Mouse (Mus musculus) CH12.LX (cell line): ENCODE measurements at regions not wholly inside any gene's neighbourhood (a gene's known extent, or its start where the extent isn't known, plus 50 kb on each side); places are given as distances from the start of the nearest gene placed in this dataset.

Experiments
- DNase-seq: peaks from one replicate; pipeline ENCODE4 v3.0.0-alpha.2; 2013; ENCODE audit errors: extremely low read depth
- H3K27ac ChIP-seq: 2 replicates; pipeline ENCODE4 v1.5.1; 2012; ENCODE audit warnings: low read depth, mild to moderate bottlenecking, control low read depth, moderate library complexity; ENCODE audit not compliant: insufficient read depth
- H3K27me3 ChIP-seq: replicated peaks from 2 replicates; pipeline ENCODE3; 2012; ENCODE audit warnings: inconsistent platforms
- H3K36me3 ChIP-seq, 2 experiments: replicated peaks in 1 of 2; 2 replicates each; pipeline versions ENCODE3 to v1.6.1; 2012; ENCODE audit warnings: inconsistent platforms in 1 of 2, low read length in 1 of 2, mild to moderate bottlenecking in 1 of 2, mixed read lengths in 1 of 2, moderate library complexity in 1 of 2; ENCODE audit not compliant: control insufficient read depth in 1 of 2, insufficient read depth in 1 of 2
- H3K4me1 ChIP-seq, 2 experiments: 2 replicates each; pipeline ENCODE4 v1.6.1; 2012; ENCODE audit warnings: inconsistent platforms in 1 of 2, moderate library complexity in 1 of 2; ENCODE audit not compliant: insufficient read depth in 2 of 2, control insufficient read depth in 1 of 2
- H3K4me2 ChIP-seq: 2 replicates; pipeline ENCODE4 v1.6.1; 2012; ENCODE audit warnings: low read depth, mild to moderate bottlenecking, control low read depth; ENCODE audit not compliant: poor library complexity, insufficient read depth, severe bottlenecking
- H3K4me3 ChIP-seq, 3 experiments: fragments of 150-350 bp in 1 of 3; sonication (generic) in 1 of 3; replicated peaks in 1 of 3; 2 replicates each; pipeline versions ENCODE3 to v1.5.1; 2011 to 2012; ENCODE audit warnings: low read depth in 2 of 3, low read length in 2 of 3, mild to moderate bottlenecking in 2 of 3, moderate library complexity in 2 of 3, control low read depth in 1 of 3, improper control_type of control experiment in 1 of 3, inconsistent platforms in 1 of 3, mixed read lengths in 1 of 3; ENCODE audit not compliant: poor library complexity in 1 of 3
- H3K79me2 ChIP-seq: replicated peaks from 2 replicates; pipeline ENCODE4 v1.6.1; 2012; ENCODE audit warnings: mild to moderate bottlenecking, moderate library complexity; ENCODE audit not compliant: control insufficient read depth, poor library complexity, insufficient read depth, severe bottlenecking; ENCODE audit errors: extremely low read depth
- H3K9ac ChIP-seq: 2 replicates; pipeline ENCODE4 v1.6.1; 2012; ENCODE audit warnings: low read depth, mild to moderate bottlenecking, control low read depth, moderate library complexity; ENCODE audit not compliant: insufficient read depth
- H3K9me3 ChIP-seq: replicated peaks from 2 replicates; pipeline ENCODE3; 2012; ENCODE audit warnings: low read length, inconsistent platforms, mixed read lengths
- BHLHE40 ChIP-seq: IDR thresholded peaks from 2 replicates; pipeline ENCODE4 v1.6.1; 2011; ENCODE audit warnings: mild to moderate bottlenecking, low read depth, low read length, improper control_type of control experiment
- CHD2 ChIP-seq: IDR thresholded peaks from 2 replicates; pipeline ENCODE4 v1.6.1; 2011; ENCODE audit warnings: low read length, improper control_type of control experiment
- CTCF ChIP-seq, 2 experiments: IDR thresholded peaks in 1 of 2; conservative IDR thresholded peaks in 1 of 2; 2 replicates each; pipeline ENCODE4 v1.5.1; 2011 to 2012; ENCODE audit warnings: low read depth in 2 of 2, low read length in 2 of 2, improper control_type of control experiment in 1 of 2, inconsistent platforms in 1 of 2, mild to moderate bottlenecking in 1 of 2, moderate library complexity in 1 of 2
- EP300 ChIP-seq: IDR thresholded peaks from 2 replicates; pipeline ENCODE4 v1.6.1; 2011; ENCODE audit warnings: low read length, improper control_type of control experiment
- GABPA ChIP-seq: IDR thresholded peaks from 2 replicates; pipeline ENCODE4 v1.6.1; 2012; ENCODE audit warnings: low read depth, low read length, improper control_type of control experiment, inconsistent platforms; ENCODE audit not compliant: insufficient replicate concordance
- HCFC1 ChIP-seq: IDR thresholded peaks from 2 replicates; pipeline ENCODE4 v1.6.1; 2012; ENCODE audit warnings: low read depth, mild to moderate bottlenecking, inconsistent platforms, low read length, improper control_type of control experiment
- IRF4 ChIP-seq: IDR thresholded peaks from 2 replicates; pipeline ENCODE4 v1.6.1; 2014; ENCODE audit warnings: low read depth, mild to moderate bottlenecking, inconsistent platforms, low read length, improper control_type of control experiment
- KAT2A ChIP-seq: IDR thresholded peaks from 2 replicates; pipeline ENCODE4 v1.6.1; 2012; ENCODE audit warnings: low read length, improper control_type of control experiment, inconsistent platforms; ENCODE audit not compliant: insufficient replicate concordance
- MAX ChIP-seq: IDR thresholded peaks from 2 replicates; pipeline ENCODE4 v1.6.1; 2011; ENCODE audit warnings: low read length, improper control_type of control experiment
- MAZ ChIP-seq: IDR thresholded peaks from 2 replicates; pipeline ENCODE4 v1.6.1; 2012; ENCODE audit warnings: low read depth, mild to moderate bottlenecking, inconsistent platforms, low read length, improper control_type of control experiment, moderate library complexity
- MEF2A ChIP-seq: IDR thresholded peaks from 2 replicates; pipeline ENCODE4 v1.6.1; 2014; ENCODE audit warnings: low read depth, mild to moderate bottlenecking, inconsistent platforms, low read length, improper control_type of control experiment, borderline replicate concordance
- MXI1 ChIP-seq: IDR thresholded peaks from 2 replicates; pipeline ENCODE4 v1.6.1; 2011; ENCODE audit warnings: mild to moderate bottlenecking, low read depth, low read length, improper control_type of control experiment
- MYC ChIP-seq: IDR thresholded peaks from 2 replicates; pipeline ENCODE4 v1.6.1; 2011; ENCODE audit warnings: low read depth, mild to moderate bottlenecking, improper control_type of control experiment, low read length
- PAX5 ChIP-seq: IDR thresholded peaks from 2 replicates; pipeline ENCODE4 v1.6.1; 2012; ENCODE audit warnings: low read length, inconsistent platforms, mixed read lengths
- POLR2AphosphoS2 ChIP-seq: IDR thresholded peaks from 2 replicates; pipeline ENCODE4 v1.6.1; 2011; ENCODE audit warnings: low read depth, low read length, improper control_type of control experiment
- RAD21 ChIP-seq: IDR thresholded peaks from 2 replicates; pipeline ENCODE4 v1.6.1; 2011; ENCODE audit warnings: low read depth, mild to moderate bottlenecking, low read length, improper control_type of control experiment, moderate library complexity
- SIN3A ChIP-seq: IDR thresholded peaks from 2 replicates; pipeline ENCODE4 v1.6.1; 2012; ENCODE audit warnings: low read length, improper control_type of control experiment, inconsistent platforms
- USF1 ChIP-seq: IDR thresholded peaks from 2 replicates; pipeline ENCODE4 v1.6.1; 2014; ENCODE audit warnings: low read depth, mild to moderate bottlenecking, inconsistent platforms, low read length, improper control_type of control experiment
- ZMIZ1 ChIP-seq: IDR thresholded peaks from 2 replicates; pipeline ENCODE4 v1.6.1; 2012; ENCODE audit warnings: low read depth, mild to moderate bottlenecking, inconsistent platforms, low read length, improper control_type of control experiment
- ZNF384 ChIP-seq: IDR thresholded peaks from 2 replicates; pipeline ENCODE4 v1.6.1; 2012; ENCODE audit warnings: low read depth, low read length, improper control_type of control experiment, inconsistent platforms
- dilution Hi-C: fragments of 300-500 bp; cut with MboI; formaldehyde crosslinking; loops from 2 replicates; pipeline ENCODE4 v1.14.3; 2020; ENCODE audit warnings: low sequenced_read_pairs; ENCODE audit not compliant: extremely low pct_unique_long_range_greater_than_20kb, extremely low pct_ligation_motif_present
- in situ Hi-C: fragments of 300-500 bp; cut with MboI; formaldehyde crosslinking; loops from 3 replicates; pipeline ENCODE4 v1.14.3; 2019; ENCODE audit warnings: low sequenced_read_pairs, low pct_ligation_motif_present, low pct_unique_long_range_greater_than_20kb, mixed read lengths

- in situ Hi-C loops (no loop called here), dilution Hi-C loops (no loop called here)
- Histone ChIP-seq H3K4me1 (no peaks in the 10 kb centered on the region), H3K27ac (no peak overlapping the region), H3K4me3 (no peak overlapping the region), H3K36me3 (no peaks in the 10 kb centered on the region), H3K9ac (no peak overlapping the region), H3K79me2 (no peaks in the 10 kb centered on the region), H3K27me3 (no peaks in the 10 kb centered on the region), H3K9me3 (peaks cover 37% of the 10 kb centered on the region), H3K4me2 (peak overlapping the region; percentile 44)
- TF ChIP-seq POLR2AphosphoS2: no peak
- TF ChIP-seq ZNF384: no peak
- no peak for TF ChIP-seq CTCF (conservative IDR thresholded peaks at IDR 0.05 in 1 of 2, IDR thresholded peaks at IDR 0.05 in 1 of 2; ENCODE audit: low read depth in 2 of 2, low read length in 2 of 2)
- TF ChIP-seq MAZ: no peak
- TF ChIP-seq RAD21: no peak
- TF ChIP-seq SIN3A: no peak
- TF ChIP-seq GABPA: no peak
- no peak for DNase-seq
Observed at GRCm38 (mm10) chr8:88939071-88939746, 104.8 kb downstream of the Sall1 start.

GRCm38 (mm10) chr8:88934708-88935107 lies 109.3 kb downstream of the Sall1 start:
- H3K27me3 ChIP-seq: no peaks in the 10 kb centered on the region
- TF ChIP-seq EP300: no peak
- no peak for TF ChIP-seq ZMIZ1
- no peak for TF ChIP-seq MXI1
- no peak for TF ChIP-seq BHLHE40
- no peak for TF ChIP-seq PAX5
- no peak for TF ChIP-seq MYC
- TF ChIP-seq MAX: no peak
- TF ChIP-seq MEF2A: no peak
- TF ChIP-seq CTCF (conservative IDR thresholded peaks at IDR 0.05 in 1 of 2, IDR thresholded peaks at IDR 0.05 in 1 of 2; ENCODE audit: low read depth in 2 of 2, low read length in 2 of 2): no peak
- TF ChIP-seq KAT2A: no peak
- no peak for TF ChIP-seq USF1
- no peak for TF ChIP-seq RAD21
- TF ChIP-seq ZNF384: no peak
- no peak for TF ChIP-seq HCFC1
- TF ChIP-seq IRF4: no peak
- TF ChIP-seq GABPA: no peak
- TF ChIP-seq CHD2: no peak
- H3K79me2 ChIP-seq: no peaks in the 10 kb centered on the region
- in situ Hi-C loops (no loop called here), dilution Hi-C loops (no loop called here)
- H3K4me3 ChIP-seq: no peak overlapping the region
- no peaks in the 10 kb centered on the region for H3K36me3 ChIP-seq
- no peaks in the 10 kb centered on the region for H3K4me1 ChIP-seq
- no peak overlapping the region for H3K9ac ChIP-seq
- no peak overlapping the region for H3K27ac ChIP-seq
- no peak overlapping the region for H3K4me2 ChIP-seq
- DNase-seq: no peak
- peaks cover 31% of the 10 kb centered on the region for H3K9me3 ChIP-seq
